Mouse (Mus musculus): ENCODE results near the gene Tmem204.
A peak's percentile ranks its signal among the peaks of the same experiment; 100 is the strongest.

Gene Tmem204

DNA sequence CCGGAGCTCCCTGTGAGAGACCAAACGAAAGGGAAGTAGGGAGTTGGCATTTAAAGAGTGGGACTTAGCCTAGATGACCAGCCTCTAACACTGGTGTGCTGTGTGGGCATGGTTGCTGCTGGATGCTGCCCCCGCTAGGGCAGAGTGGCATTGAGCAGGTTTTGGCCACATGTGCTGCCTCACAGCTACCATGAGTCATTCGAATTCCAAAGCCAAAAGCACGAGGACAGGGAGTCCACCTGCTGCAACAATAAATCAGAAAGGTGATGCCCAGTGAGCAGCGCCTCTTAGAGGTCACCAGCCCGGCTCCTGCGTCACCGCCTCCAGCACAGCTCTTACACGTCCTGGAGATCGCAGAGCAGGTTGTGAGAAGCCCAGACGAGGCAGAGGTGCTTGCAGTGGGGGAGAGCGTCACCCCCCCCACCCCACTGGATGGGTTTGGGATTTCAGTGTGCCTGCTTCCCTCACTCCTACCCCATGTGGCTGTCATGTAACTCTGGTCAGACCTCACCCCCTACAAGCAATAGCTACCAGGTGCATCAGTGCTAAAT lies 1.5 kb upstream of the Tmem204 start:
- DNase-seq (ENCODE audit: low spot score in 2 of 2), result no peak

- DNase-seq (ENCODE audit: low spot score in 2 of 2), result no peak
Measured at GRCm38 (mm10) chr17:25082887-25083286, 504 bp downstream of the Tmem204 start.

- DNase-seq (ENCODE audit: low spot score in 2 of 2), result peak; percentile 24 to 54
Measured at GRCm38 (mm10) chr17:25082081-25082847, 1.1 kb downstream of the Tmem204 start.

DNA sequence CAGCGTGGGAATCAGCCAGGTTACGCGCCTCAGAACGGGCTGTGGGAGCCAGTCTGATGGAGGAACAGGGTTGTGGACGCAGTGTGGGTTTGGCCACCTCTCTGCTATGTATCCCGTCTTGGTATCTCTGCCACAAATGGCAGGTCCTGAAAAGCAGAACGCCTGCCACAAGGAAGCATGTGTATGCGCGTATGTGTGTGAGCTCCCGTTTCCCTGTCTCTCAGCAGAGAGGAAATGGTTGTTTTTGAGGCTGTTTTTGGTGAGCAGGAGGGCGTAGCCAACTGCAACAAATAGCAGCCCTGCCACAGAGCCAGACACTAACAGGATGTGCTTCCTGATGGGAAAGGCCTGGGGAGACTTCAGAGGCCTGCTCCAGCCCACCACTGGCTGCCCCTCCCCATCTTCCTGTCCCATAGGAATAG lies 2.4 kb downstream of the Tmem204 start:
- peak in 1 of 2 experiments; percentile 24 for DNase-seq (ENCODE audit: low spot score in 2 of 2)

GRCm38 (mm10) chr17:25080210-25080609 lies 3.2 kb downstream of the Tmem204 start:
- DNase-seq (ENCODE audit: low spot score in 2 of 2), result no peak

DNA sequence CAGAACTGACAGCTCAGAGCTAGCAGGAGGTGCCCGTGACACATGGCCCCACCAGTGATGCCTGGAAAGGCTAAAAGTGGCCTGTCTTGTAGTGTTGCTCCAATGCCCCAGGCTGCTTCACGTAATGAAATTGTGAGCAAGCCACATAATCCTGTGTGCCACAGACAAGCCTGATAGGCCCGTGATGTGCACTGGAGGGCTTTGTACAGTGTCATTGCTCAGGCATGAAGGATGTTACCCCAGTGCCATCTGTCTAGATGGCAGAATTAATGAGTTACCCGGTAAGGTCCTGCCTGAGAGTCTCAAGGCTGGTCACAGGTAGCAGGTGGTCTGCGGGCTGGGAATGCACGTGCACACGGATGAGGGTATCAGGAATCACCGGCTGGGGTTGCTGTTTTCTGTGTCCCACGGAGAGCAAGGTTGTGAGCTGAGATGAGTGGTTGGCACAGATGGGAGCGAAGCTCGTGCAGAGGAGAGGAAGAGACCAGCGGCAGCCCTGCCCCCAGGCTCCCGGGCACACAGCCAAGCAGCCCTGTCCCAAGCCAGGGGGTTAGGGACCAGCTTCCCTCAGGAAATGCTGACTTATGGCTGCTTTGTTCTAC lies 5.5 kb downstream of the Tmem204 start:
- DNase-seq (ENCODE audit: low spot score in 2 of 2), result peak in 1 of 2 experiments; percentile 34

DNA sequence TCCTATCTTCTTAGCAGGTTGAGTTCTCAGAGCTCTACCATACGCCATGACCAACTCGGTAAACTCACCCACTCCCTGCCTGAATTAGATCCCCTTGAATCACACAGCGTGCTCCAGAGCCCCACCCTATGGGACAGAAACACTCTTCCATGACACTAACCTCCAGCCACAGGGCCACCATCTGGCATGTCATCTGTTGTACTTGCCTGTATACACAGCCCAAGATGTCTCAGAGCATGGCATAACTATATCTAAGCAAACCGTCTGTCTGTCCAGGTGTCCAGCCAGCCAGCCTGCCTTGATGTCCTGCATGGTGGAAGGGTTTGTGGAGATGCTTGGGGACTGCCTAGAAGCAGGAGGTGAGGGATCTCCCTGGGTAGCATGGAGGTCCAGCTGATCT lies 6.5 kb downstream of the Tmem204 start:
- no peak for DNase-seq (ENCODE audit: low spot score in 2 of 2)

DNA sequence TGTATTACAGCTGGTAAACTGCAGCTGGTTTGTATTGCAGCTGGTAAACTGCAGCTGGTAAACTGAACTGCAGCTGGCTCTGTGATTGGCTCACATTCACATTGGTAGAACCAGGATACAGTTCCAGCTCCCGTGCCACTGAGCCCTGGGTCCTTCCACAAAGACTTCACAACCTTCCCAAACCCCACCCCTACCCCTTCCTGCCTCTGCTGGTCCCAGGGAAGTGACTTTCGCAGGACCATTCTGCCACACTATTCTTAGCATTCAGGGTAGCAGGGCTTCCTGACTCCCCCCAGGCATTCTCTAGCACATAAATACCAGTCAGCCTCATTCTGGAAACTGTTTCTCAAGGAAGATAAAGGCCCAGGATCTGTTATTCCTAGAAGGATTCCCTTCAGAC lies 14.7 kb downstream of the Tmem204 start:
- no peak for DNase-seq (ENCODE audit: low spot score in 2 of 2)

- no peak for DNase-seq (ENCODE audit: low spot score in 2 of 2)
Measured at GRCm38 (mm10) chr17:25067442-25067851, 15.9 kb downstream of the Tmem204 start.

GRCm38 (mm10) chr17:25066595-25066994 lies 16.8 kb downstream of the Tmem204 start:
- DNase-seq (ENCODE audit: low spot score in 2 of 2), result no peak

GRCm38 (mm10) chr17:25065189-25065588 lies 18.2 kb downstream of the Tmem204 start:
- no peak for DNase-seq (ENCODE audit: low spot score in 2 of 2)

DNA sequence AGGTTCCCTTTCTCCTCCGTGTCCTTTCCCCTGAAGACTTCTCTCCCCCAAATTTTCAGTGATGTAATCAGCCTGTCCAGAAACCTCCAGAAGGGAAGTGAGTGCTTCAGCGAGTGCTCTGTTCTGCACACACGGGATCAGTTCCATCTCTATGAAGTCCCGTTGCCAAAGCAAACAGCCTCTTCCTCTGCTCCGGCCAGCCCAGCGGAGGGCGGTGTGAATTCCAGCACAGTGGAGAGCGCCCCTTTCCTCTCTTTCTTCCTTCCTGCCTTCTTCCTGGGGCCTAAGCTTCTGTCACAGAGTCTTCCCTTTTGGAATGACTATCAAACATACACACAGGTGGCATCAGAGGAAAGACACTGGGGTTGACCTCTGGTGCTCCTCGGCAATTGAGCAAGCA lies 19.0 kb downstream of the Tmem204 start:
- peak in 1 of 2 experiments; percentile 42 for DNase-seq (ENCODE audit: low spot score in 2 of 2)

DNA sequence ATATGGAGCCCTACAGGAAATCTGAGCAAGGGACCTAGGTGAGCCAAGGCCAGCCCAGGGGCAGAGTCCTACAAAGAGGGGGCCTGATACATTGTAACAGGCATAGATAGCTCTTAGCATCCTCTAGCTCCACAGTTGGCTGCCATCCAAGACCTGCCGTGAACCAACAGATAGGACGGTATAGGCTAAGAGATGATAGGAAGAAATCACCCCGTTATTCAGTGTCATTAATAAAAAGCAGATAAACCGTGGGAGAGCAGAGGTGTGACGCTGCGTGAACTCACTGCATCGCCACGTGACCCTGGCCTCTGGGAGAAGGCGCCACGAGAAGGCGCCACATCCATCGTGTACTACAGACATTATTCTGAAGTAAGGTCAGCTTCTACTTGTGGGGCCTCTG lies 19.5 kb downstream of the Tmem204 start:
- no peak for DNase-seq (ENCODE audit: low spot score in 2 of 2)

GRCm38 (mm10) chr17:25063261-25063660 lies 20.1 kb downstream of the Tmem204 start:
- DNase-seq (ENCODE audit: low spot score in 2 of 2), result no peak

GRCm38 (mm10) chr17:25057041-25057440 lies 26.4 kb downstream of the Tmem204 start:
- no peak for DNase-seq (ENCODE audit: low spot score in 2 of 2)

- no peak for DNase-seq (ENCODE audit: low spot score in 2 of 2)
Measured at GRCm38 (mm10) chr17:25053274-25053673, 30.1 kb downstream of the Tmem204 start.

GRCm38 (mm10) chr17:25047143-25047542 lies 36.2 kb downstream of the Tmem204 start:
- no peak for DNase-seq (ENCODE audit: low spot score in 2 of 2)

GRCm38 (mm10) chr17:25045281-25045680 lies 38.1 kb downstream of the Tmem204 start:
- no peak for DNase-seq (ENCODE audit: low spot score in 2 of 2)

DNA sequence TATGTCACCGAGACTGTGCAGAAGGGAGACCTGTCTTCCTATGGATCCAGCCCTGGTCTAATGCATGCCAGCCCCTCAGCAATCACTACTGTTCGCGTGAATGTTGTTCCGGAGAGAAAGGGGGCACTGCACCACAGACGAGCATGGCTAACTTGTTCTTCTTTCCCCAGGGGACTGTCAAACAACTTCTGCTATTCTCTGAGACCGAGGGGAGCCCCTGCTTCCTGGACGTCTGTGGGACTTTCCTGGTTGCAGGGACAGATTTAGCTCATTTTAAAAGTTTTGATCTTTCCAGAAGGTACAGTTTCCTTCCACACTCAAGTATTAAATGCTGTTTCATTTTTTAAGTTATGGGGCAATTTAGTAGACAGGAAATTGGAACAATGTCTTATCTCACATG lies 38.5 kb downstream of the Tmem204 start:
- no peak for DNase-seq (ENCODE audit: low spot score in 2 of 2)

GRCm38 (mm10) chr17:25036183-25036582 lies 47.2 kb downstream of the Tmem204 start:
- no peak for DNase-seq (ENCODE audit: low spot score in 2 of 2)

DNA sequence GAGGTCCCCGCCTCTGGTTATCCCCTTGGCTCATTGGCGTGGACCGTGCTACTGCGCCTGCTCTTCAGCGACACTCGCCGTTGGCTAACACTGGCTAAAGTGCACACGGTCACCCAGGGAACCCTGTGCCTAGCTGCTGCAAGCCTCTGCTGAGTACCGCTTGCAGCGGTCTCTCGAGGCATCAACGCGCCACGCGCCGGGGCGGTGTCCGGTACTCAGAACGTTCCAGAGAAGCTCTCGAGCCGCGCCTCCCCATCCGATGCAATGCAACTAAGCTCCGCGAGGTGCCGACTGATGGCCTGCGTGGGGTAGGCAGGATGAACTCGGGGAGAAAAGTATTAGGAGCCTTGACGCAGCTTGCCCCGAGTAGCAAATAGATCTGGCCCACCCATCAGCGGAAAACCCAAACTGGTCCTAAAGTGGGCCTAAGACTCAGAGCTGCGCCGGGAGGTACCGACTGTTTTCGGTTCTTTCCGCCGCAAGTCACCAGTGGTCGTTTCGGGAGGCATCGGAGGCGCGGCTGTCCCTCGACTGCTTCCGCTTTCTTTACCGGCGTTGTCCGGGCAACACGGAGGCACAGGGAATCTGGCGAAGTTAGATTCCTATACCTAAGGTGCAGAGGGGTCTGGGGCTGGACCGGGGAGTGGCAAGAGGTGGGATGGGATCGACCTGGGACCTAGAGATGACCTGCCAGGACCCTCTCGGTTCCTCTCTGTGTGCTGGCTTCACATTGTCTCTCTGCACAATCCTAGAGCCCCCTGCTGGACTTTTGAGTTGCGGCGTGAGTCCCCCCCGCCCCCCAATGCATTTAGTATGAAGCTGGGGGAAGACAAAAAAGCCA lies 66.9 kb downstream of the Tmem204 start:
- peak; percentile 57 to 59 for DNase-seq (ENCODE audit: low spot score in 2 of 2)

- DNase-seq (ENCODE audit: low spot score in 2 of 2), result peak; percentile 96 to 98
Measured at GRCm38 (mm10) chr17:25015655-25016291, 67.6 kb downstream of the Tmem204 start, which contains the start of the genes Cramp1l and Ift140. Gene Cramp1l, minus strand, starts transcription at chr17:25015788. Gene Ift140, plus strand, starts transcription at chr17:25016085.
